Mouse (Mus musculus) B cell, adult 2 months (primary cell): ENCODE measurements around the gene Taok1.
A peak's percentile ranks its signal among the peaks of the same experiment; 100 is the strongest.
"Not testable (repeated sequence)": the region's sequence is repeated elsewhere in the genome, so short reads cannot be mapped to it uniquely, and the experiment has no call there.

Experiments used
- DNase-seq, 2 experiments: peaks; one replicate each; pipeline ENCODE4 v3.0.0; 2022

Gene Taok1

GRCm38 (mm10) chr11:77545261-77545660 is 62.4 kb downstream of the Taok1 start:
- DNase-seq, result no peak

GRCm38 (mm10) chr11:77532202-77532846 is 75.3 kb downstream of the Taok1 start:
- no peak for DNase-seq

DNA sequence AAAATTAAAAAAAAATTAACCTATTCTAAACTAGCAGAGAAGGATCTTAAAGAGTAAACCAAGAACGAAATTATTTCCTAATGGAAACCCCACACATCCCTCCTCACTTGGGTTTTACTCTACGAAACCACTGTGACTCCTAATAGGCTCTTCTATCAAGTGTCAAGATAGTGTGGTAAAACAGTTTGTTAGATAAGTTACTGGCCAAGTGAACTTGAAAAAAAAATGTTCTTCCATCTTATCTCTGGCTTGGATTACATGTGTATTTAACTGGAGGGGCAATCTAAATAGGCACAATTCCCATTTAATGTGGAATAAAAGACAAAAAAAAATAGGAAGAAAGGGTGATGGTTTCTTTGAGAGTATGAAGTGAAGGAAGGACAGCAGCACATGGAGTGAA is 76.8 kb downstream of the Taok1 start:
- no peak for DNase-seq

DNA sequence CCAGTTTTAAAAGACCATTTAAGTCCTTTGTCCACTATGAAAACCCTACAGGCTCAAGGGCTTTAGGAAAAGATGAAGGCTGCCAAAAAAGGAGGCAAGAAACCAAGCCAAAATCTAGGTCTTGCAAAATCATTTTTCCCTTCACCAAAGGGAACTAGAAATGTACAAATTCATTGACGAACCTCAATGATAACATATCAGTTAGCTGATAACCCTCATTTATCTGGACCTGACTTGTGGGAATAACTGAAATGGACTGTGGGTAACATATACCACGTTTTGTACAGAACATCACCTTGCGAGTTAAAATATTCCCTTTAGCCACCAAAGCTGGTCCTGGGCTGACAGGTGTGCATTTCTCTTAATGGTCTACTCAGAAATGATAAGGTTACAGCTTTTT is 78.0 kb downstream of the Taok1 start:
- no peak for DNase-seq

DNA sequence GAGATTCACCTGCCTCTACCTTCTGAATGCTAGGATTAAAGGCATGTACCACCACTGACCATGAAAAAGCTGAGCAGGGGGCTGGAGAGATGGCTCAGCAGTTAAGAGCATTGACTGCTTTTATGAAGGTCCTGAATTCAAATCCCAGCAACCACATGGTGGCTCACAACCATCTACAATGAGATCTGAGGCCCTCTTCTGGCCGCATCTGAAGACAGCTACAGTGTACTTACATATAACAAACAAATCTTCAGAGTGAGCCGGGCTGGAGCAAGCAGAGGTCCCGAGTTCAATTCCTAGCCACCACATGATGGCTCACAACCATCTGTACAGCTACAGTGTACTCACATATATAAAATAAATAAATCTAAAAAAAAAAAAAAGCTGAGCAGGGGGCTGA is 79.2 kb downstream of the Taok1 start:
- DNase-seq, result not testable (repeated sequence)

DNA sequence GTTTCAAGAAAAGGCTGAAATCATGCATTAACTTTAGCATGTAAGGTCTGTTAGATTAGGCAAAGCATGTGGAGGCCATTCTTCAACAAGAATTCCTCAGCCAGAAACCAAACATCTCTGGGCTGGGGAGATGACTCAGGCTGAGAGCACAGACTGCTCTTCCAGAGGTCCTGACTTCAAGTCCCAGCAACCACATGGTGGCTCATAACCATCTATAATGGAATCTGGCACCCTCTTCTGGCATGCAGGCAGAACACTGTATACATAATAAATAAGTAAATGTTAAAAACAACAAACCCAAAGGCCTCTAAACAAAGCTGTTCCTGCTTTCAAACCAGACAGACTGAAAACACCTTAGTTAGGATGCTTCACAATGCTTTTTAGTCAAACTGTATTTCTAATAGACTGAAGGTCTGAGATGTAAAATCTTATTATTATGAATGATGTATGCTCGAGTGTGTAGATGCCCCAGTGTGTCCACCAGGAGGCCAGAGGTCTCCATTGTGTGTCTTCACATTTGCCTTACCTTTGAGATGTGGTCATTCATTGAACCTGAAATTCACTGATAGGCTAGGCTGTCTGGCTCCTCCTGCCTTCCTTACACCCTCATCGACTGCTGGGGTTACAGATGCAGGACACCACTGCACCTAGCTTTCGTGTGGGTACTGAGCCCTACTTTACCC is 81.7 kb downstream of the Taok1 start:
- DNase-seq, result no peak

GRCm38 (mm10) chr11:77520601-77521529 is 86.8 kb downstream of the Taok1 start:
- DNase-seq, result peak; percentile 46 to 55

- DNase-seq, result peak; percentile 72 to 74
These were observed 88.6 kb downstream of the Taok1 start, which contains the start of gene Gm10392 for GRCm38 (mm10) chr11:77519043-77519442. Gm10392 (minus strand) TSS chr11:77519198.

GRCm38 (mm10) chr11:77518051-77518798 is 89.4 kb downstream of the Taok1 start:
- DNase-seq, result peak; percentile 18 to 20

- DNase-seq, result no peak
These were observed 90.8 kb downstream of the Taok1 start for GRCm38 (mm10) chr11:77516553-77517425.

DNA sequence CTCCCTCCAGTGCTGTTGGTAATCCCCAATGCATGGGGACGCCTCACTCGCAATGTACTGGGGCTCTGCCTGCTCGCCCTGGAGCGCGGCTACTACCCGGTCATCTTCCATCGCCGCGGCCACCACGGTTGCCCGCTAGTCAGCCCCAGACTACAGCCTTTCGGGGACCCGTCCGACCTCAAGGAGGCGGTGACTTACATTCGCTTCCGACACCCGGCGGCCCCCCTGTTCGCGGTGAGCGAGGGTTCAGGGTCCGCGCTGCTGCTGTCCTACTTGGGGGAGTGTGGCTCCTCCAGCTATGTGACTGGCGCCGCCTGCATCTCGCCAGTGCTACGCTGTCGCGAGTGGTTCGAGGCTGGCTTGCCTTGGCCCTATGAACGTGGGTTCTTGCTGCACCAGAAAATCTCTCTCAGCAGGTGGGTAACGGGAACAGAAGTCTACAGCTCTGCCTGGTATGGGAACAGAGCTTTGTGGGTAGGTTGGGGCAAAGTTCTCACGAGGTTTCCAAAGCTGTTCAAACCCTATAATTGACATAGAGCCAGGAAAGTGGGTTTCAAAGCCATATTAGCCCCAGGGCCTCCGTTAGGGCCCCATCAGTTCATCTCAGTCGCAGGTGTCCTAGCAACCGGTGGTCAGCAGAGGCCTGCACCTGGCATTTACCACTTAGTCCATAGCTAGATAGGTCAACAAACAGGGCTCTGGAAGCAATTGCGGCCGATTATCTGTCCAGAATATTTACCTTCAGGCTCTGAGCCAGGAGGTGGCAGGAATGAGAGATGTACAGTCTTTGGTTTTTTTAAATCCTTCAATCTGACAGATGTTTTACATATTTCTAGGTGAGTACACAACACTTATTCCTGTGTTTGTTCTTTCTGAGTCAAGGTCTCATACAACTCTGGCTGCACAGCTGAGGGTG is 91.7 kb downstream of the Taok1 start, which contains the start of gene Trp53i13:
TSS of gene Trp53i13 (minus strand) at position 344 of the 916 bp plus-strand sequence.
- peak in 1 of 2 experiments; percentile 40 for DNase-seq

- peak; percentile 61 to 67 for DNase-seq
These were observed 92.6 kb downstream of the Taok1 start, which contains the start of gene Abhd15 for GRCm38 (mm10) chr11:77514832-77515636. Abhd15 (plus strand) TSS chr11:77515121.

DNA sequence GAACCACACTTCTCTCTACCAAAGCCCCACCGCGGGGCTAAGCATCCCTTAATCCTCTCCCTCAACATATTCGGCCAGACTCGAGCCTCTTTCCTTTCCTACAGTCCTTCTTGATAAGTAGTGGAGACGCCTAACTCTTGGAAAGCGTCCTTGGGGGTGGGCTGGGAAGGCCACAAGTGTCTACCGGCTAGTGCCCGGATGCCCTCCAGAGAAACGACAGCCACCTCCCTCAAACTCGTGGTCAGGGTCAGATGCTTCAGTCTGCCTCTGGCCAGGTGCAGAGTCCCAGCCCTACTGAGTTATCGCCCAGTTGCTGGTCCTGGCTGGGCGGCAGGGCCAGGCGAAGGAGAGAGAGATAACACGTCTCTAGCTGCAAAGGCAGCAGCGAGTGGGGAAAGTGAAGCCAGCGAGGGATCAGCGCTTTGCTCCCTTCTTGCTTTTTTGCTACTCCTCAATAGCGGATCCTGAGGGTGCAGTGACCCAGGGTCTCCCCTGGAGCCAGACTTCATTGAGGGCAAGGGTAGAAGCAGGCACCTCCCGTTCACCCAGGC is 93.3 kb downstream of the Taok1 start:
- DNase-seq, result peak; percentile 24 to 43

DNA sequence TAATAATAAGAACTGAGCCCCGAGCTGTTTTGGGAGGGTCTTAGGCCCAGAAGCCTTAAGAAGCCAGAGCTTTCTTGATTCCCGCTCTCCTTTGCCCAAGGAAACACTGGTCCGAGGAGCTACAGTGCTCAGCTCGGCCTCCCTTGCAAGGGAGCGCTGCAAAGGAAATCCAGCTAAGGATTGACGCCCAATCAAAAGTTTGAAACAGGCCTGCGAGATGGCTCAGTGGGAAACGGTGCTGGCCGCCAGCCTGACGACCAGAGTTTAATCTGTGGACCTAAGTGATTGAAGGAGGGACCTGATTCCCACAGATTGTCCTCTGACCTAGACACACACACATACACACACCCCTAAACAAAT is 93.8 kb downstream of the Taok1 start:
- peak in 1 of 2 experiments; percentile 22 for DNase-seq

DNA sequence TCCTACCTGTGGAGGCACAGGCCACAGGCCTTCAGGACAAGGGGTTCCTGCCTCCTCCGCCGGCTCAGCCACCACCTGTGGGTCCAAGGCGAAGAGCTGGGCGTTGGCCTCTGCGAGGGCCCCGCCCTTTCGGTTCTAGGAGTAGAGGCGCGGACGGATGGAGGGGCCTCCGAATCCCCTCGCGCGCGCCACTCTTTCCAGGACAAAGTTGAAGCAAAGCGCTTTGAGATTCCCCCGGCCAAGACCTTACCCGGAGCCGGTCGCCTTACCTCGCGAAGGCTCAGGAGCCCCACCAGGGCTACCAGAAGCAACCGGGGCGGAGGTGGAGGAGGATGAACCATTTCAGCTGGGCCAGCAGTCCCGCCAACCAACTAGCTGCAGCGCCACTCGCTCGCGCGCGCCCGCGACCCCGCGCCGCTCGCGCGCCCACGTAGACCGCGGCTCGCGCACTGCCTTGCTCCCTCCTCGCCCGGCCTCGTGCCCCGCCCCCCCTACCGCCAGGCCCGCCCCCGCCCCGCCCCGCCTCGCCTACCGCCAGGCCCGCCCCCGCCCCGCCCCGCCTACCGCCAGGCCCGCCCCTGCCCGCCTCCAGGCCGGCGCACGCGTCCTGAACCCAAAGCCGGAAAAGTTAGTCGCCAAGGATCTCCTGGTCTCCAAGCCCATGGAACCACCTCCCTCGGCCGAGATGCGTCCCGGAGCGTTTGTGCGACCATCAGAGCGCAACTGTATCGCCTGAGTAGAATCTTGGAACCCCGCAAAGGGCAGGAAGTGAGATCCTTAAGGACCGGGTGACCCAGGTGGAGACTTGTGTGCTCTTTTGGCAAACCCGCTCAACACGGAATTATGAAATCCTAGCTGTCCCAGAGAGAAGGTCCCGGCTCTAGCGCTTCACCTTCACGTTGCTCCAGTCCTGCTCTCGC is 94.5 kb downstream of the Taok1 start:
- DNase-seq, result peak; percentile 87 to 88

GRCm38 (mm10) chr11:77511336-77511735 is 96.3 kb downstream of the Taok1 start:
- DNase-seq, result no peak

DNA sequence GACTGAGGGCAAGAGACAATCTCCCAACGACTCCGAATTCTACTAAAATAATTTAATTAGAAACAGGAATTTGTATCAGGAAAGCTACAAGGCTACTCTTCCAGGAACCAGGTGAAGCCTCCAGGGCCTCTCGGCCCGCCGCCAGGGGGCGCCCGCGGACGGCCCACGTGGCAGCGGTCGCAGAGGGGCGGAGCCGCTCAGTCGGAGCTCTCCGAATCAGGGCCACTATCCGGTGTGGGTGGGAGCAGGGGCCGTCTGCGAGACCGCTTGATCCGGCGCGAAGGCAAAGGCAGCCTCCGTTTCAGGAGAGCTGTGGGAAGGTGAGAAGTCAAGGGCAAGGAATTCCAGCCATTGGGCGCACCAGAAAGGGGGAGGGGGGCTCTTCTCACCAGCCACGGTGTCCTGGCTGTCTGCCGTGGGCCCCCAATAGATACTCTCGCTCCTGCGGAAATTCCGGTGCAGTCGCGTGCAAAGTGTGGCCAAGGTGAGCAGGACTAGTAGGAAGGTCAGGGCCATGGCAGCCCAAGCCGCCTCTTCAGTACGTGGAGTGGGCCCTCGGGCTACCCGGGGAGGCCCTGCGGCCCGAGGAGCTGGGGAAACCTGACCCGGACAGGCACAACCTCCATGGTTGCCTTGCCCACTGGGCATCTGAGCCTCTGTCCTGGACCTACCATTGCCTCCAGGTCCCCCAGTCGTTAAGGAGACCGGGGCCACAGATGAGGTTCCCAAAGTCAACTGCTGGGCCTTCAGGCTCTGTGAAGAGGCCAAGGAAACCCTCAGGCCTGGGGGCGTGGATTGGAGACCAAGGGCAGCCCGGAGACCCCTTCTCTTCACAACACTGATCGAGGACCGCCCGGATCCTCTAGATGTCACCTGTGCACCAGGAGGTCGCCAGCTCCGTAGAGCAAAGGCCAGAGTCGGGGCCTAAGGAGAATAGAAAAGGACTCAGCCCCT is 99.3 kb downstream of the Taok1 start:
- DNase-seq, result peak; percentile 92 to 93
